ENCODE assay signal across 15 mouse cellular contexts in genomic region chr2:28909818-28910710, GRCm38 (mm10). TPM values are rescaled to one million over a fixed set of nuclear protein-coding genes. Genes with fewer than 3 reads are reported as not detected.
A peak's percentile ranks its signal among the peaks of the same experiment; 100 is the strongest.
DNase-seq lines count a peak whose midpoint lies in the region; ATAC-seq and TF ChIP-seq lines count a peak whose summit lies in the region.
"Had no signal": no experiment of that assay in that cellular context is flagged by ENCODE, and none has a peak within 500 bp of the region (broad histone marks: within the 10 kb centered on the region; RNA-seq: fewer than 3 reads in every experiment).

No protein-coding gene starts in this region.

- H3K27ac ChIP-seq in kidney, postnatal 0 days: no peak overlapping the region
- no peak overlapping the region for H3K27ac ChIP-seq in kidney, embryonic 15.5 days
- no peak overlapping the region for H3K27ac ChIP-seq in limb, embryonic 11.5 days (replicated peaks; ENCODE audit: low read depth, low read length)
- no peak overlapping the region for H3K27ac ChIP-seq in neural tube, embryonic 13.5 days (replicated peaks)
- H3K27ac ChIP-seq: liver, embryonic 13.5 days had no signal

- H3K27me3 ChIP-seq in kidney, postnatal 0 days (ENCODE audit: insufficient read depth, low read length): peaks cover 66% of the 10 kb centered on the region
- H3K27me3 ChIP-seq in kidney, embryonic 15.5 days: peaks cover 94% of the 10 kb centered on the region
- peaks cover 81% of the 10 kb centered on the region for H3K27me3 ChIP-seq in limb, embryonic 11.5 days (ENCODE audit: control insufficient read depth, insufficient read depth, low read length)
- H3K27me3 ChIP-seq in neural tube, embryonic 13.5 days: peaks cover 100% of the 10 kb centered on the region

- no peak overlapping the region for H3K4me2 ChIP-seq in kidney, postnatal 0 days (ENCODE audit: low read length)
- H3K4me2 ChIP-seq in kidney, embryonic 15.5 days: no peak overlapping the region
- H3K4me2 ChIP-seq in limb, embryonic 11.5 days (ENCODE audit: low read depth, severe bottlenecking): no peak overlapping the region
- peak overlapping the region; percentile 18; the same call in 1 of the 2 replicates for H3K4me2 ChIP-seq in neural tube, embryonic 13.5 days
- H3K4me2 ChIP-seq: liver, embryonic 13.5 days had no signal

- H3K4me1 ChIP-seq in kidney, postnatal 0 days (replicated peaks; ENCODE audit: insufficient read depth, low read length): peaks cover 15% of the 10 kb centered on the region; the same call in 1 of the 2 replicates
- peaks cover 29% of the 10 kb centered on the region for H3K4me1 ChIP-seq in kidney, embryonic 15.5 days
- peaks cover 8% of the 10 kb centered on the region for H3K4me1 ChIP-seq in limb, embryonic 11.5 days (ENCODE audit: control insufficient read depth, insufficient read depth, low read length)
- H3K4me1 ChIP-seq in neural tube, embryonic 13.5 days (replicated peaks): peaks cover 45% of the 10 kb centered on the region

- peak; percentile 15 for DNase-seq in embryo, embryonic 10.5 days (ENCODE audit: low spot score)
- no peak for DNase-seq in embryo, embryonic 9.5 days (ENCODE audit: extremely low spot score)
- DNase-seq in kidney, postnatal 0 days (ENCODE audit: low spot score): no peak
- DNase-seq in limb, embryonic 11.5 days (ENCODE audit: low spot score): peak; percentile 36
- DNase-seq in adrenal gland, adult 8-10 months: no peak
- DNase-seq: adrenal gland, postnatal 10 days; heart, adult 11 months; liver, embryonic 13.5 days had no signal

- peaks cover 5% of the 10 kb centered on the region; the same call in 1 of the 2 replicates for H3K36me3 ChIP-seq in kidney, postnatal 0 days (ENCODE audit: insufficient read depth, low read length)
- H3K36me3 ChIP-seq in kidney, embryonic 15.5 days: peaks cover 12% of the 10 kb centered on the region
- H3K36me3 ChIP-seq in limb, embryonic 11.5 days (ENCODE audit: control insufficient read depth, insufficient read depth, low read length): no peaks in the 10 kb centered on the region
- H3K36me3 ChIP-seq in neural tube, embryonic 13.5 days: peaks cover 8% of the 10 kb centered on the region; the same call in 1 of the 2 replicates

- TF ChIP-seq CTCF in kidney, postnatal 0 days (IDR thresholded peaks at IDR 0.05; ENCODE audit: low read depth): no peak

- no peak overlapping the region for H3K9ac ChIP-seq in kidney, postnatal 0 days (ENCODE audit: low read depth, low read length)
- no peak overlapping the region for H3K9ac ChIP-seq in kidney, embryonic 15.5 days
- no peak overlapping the region for H3K9ac ChIP-seq in limb, embryonic 11.5 days (ENCODE audit: low read length)
- H3K9ac ChIP-seq in neural tube, embryonic 13.5 days: no peak overlapping the region
- H3K9ac ChIP-seq: liver, embryonic 13.5 days had no signal

- ATAC-seq in kidney, postnatal 0 days (replicated peaks; ENCODE audit: low FRiP score, low read depth): no peak
- ATAC-seq in kidney, embryonic 15.5 days (replicated peaks; ENCODE audit: low FRiP score): no peak
- ATAC-seq in limb, embryonic 11.5 days (ENCODE audit: insufficient number of reproducible peaks, low FRiP score, low TSS enrichment, low read depth): no peak
- ATAC-seq in neural tube, embryonic 13.5 days (ENCODE audit: low read depth): no peak
- ATAC-seq in activated CD4-positive, CD25-positive, alpha-beta regulatory T cell, adult 4 months: no peak
- ATAC-seq: forebrain, embryonic 14.5 days; inflammation-experienced regulatory T-cells, adult 6 months had no signal

- WGBS in kidney, postnatal 0 days: 4% methylated on average over 25 of the region's 25 CpGs
- WGBS in kidney, embryonic 15.5 days: 3% methylated on average over 25 of the region's 25 CpGs
- WGBS in limb, embryonic 11.5 days: 5% methylated on average over 25 of the region's 25 CpGs
- 3% methylated on average over 25 of the region's 25 CpGs for WGBS in neural tube, embryonic 13.5 days

- no peaks in the 10 kb centered on the region for H3K9me3 ChIP-seq in kidney, postnatal 0 days (replicated peaks; ENCODE audit: low read length)
- H3K9me3 ChIP-seq in kidney, embryonic 15.5 days (replicated peaks): no peaks in the 10 kb centered on the region
- H3K9me3 ChIP-seq in limb, embryonic 11.5 days (ENCODE audit: control insufficient read depth, low read length): no peaks in the 10 kb centered on the region
- no peaks in the 10 kb centered on the region for H3K9me3 ChIP-seq in neural tube, embryonic 13.5 days
- H3K9me3 ChIP-seq: liver, embryonic 13.5 days had no signal

- H3K4me3 ChIP-seq in kidney, postnatal 0 days (replicated peaks; ENCODE audit: low read depth, low read length): 0 out of 2 replicates have a peak overlapping the region, but pooled peaks have one; percentile 9
- no peak overlapping the region for H3K4me3 ChIP-seq in kidney, embryonic 15.5 days (replicated peaks)
- no peak overlapping the region for H3K4me3 ChIP-seq in limb, embryonic 11.5 days (ENCODE audit: low read depth, low read length)
- H3K4me3 ChIP-seq in neural tube, embryonic 13.5 days: peak overlapping the region; percentile 5; the same call in 1 of the 2 replicates
- H3K4me3 ChIP-seq: liver, embryonic 13.5 days had no signal

RNA-seq across cellular contexts. Expression of gene Barhl1, which starts 6.4 kb away (rescaled TPM):
- not detected in 2 replicates for polyA plus RNA-seq in kidney, postnatal 0 days (2015; fragmentation: Nextera tagmentation; extraction: Ambion mirVana)
- polyA plus RNA-seq in kidney, embryonic 15.5 days (2015; fragmentation: Nextera tagmentation; extraction: Ambion mirVana): not detected in 2 replicates
- polyA plus RNA-seq in limb, embryonic 11.5 days (2014; fragmentation: Nextera tagmentation; extraction: Ambion mirVana): not detected in 2 replicates
- 7.5 and 8.3 TPM in 2 replicates for polyA plus RNA-seq in neural tube, embryonic 13.5 days (2015; fragmentation: Nextera tagmentation; extraction: Ambion mirVana)
- not detected for polyA plus RNA-seq in activated CD4-positive, CD25-positive, alpha-beta regulatory T cell, adult 4 months (2017; shearing (Covaris generic))
- not detected for total RNA-seq in adrenal gland, adult 8-10 months (2022)
- total RNA-seq: layer of hippocampus, postnatal 25 days had no signal
- polyA plus RNA-seq: inflammation-experienced regulatory T-cells, adult 6 months; liver, embryonic 13.5 days; small intestine, adult 2 months had no signal

Comparison
In these comparisons a context has a peak if more than half of its experiments do, and no peak if none do; other contexts are left out.
1. DNase-seq: peak in embryo, embryonic 10.5 days (single experiment) and limb, embryonic 11.5 days (single experiment); none in embryo, embryonic 9.5 days (single experiment), kidney, postnatal 0 days (single experiment) and adrenal gland, adult 8-10 months (single experiment).
2. H3K4me3 ChIP-seq: peak in kidney, postnatal 0 days (single experiment) and neural tube, embryonic 13.5 days (single experiment); none in kidney, embryonic 15.5 days (single experiment) and limb, embryonic 11.5 days (single experiment).